Mouse (Mus musculus) erythroblast, embryonic 14.5 days (primary cell): ENCODE measurements around the gene Prn. TPM values are rescaled to one million over a fixed set of nuclear protein-coding genes. Genes with fewer than 3 reads are reported as not detected.

ENCODE experiments used
- H3K27me3 ChIP-seq: 2 replicates; pipeline ENCODE4 v1.6.1; 2012; ENCODE audit warnings: inconsistent platforms; ENCODE audit not compliant: control insufficient read depth
- H3K36me3 ChIP-seq: 2 replicates; pipeline ENCODE4 v1.6.1; 2012; ENCODE audit warnings: mild to moderate bottlenecking, inconsistent platforms; ENCODE audit not compliant: control insufficient read depth
- H3K4me1 ChIP-seq: 2 replicates; pipeline ENCODE4 v1.6.1; 2012; ENCODE audit warnings: inconsistent platforms; ENCODE audit not compliant: control insufficient read depth
- H3K4me3 ChIP-seq: replicated peaks from 2 replicates; pipeline ENCODE3; 2012; ENCODE audit warnings: moderate library complexity, mild to moderate bottlenecking, inconsistent platforms
- H3K9me3 ChIP-seq: 2 replicates; pipeline ENCODE4 v1.6.1; 2012; ENCODE audit warnings: low read length, inconsistent platforms, mixed read lengths; ENCODE audit not compliant: control insufficient read depth
- GATA1 ChIP-seq: IDR thresholded peaks from 2 replicates; pipeline ENCODE4 v1.6.1; 2012; ENCODE audit warnings: low read length, inconsistent platforms, mixed read lengths
- TAL1 ChIP-seq: IDR thresholded peaks from 3 replicates; pipeline ENCODE4 v1.6.1; 2012; ENCODE audit warnings: low read length, inconsistent platforms, mixed read lengths
- polyA plus RNA-seq: library from polyadenylated mRNA; stranded (reverse); fragments of >175 nt; gene quantifications from 2 replicates; pipeline ENCODE4 v1.2.3, GENCODE M21; 2012

Gene Prn
- polyA plus RNA-seq, 1 experiment, result not detected

GRCm38 (mm10) chr2:131932275-131932902 is 22.6 kb downstream of the Prn start:
- Histone ChIP-seq H3K4me1 (peaks cover 31% of the 10 kb centered on the region), H3K4me3 (no peak overlapping the region)

GRCm38 (mm10) chr2:131933013-131933412 is 23.3 kb downstream of the Prn start:
- Histone ChIP-seq H3K27me3 (no peaks in the 10 kb centered on the region), H3K9me3 (no peaks in the 10 kb centered on the region), H3K36me3 (peaks cover 61% of the 10 kb centered on the region), H3K4me1 (peaks cover 31% of the 10 kb centered on the region), H3K4me3 (no peak overlapping the region)
- TF ChIP-seq GATA1 (no peak), TAL1 (no peak)

More at GRCm38 (mm10) chr2:131932275-131932902, 22.6 kb downstream of the Prn start:
- Histone ChIP-seq H3K9me3 (no peaks in the 10 kb centered on the region), H3K27me3 (no peaks in the 10 kb centered on the region), H3K36me3 (peaks cover 58% of the 10 kb centered on the region)
- no peak for TF ChIP-seq TAL1
- no peak for TF ChIP-seq GATA1

DNA sequence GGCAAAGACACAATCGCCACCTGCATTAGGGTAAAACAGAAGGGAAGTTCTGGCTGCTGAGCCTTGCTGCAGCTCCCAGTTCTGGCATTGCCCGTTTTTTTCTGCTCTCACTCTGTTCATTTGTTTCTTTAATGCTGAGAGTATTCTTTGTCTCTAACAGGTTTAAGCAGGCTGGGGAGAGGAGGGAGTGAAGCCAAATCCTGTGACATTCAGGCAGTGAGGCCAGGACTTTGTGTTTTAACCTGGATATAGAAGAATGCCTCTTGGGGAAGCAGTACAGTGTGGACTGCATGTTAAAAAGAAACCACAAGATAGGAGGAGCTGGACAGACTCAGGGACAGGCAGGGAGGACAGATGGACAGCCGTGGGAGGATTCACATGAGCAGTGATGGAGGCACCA is 23.8 kb downstream of the Prn start:
- no peaks in the 10 kb centered on the region for H3K27me3 ChIP-seq
- H3K4me1 ChIP-seq, result peaks cover 31% of the 10 kb centered on the region
- peaks cover 67% of the 10 kb centered on the region for H3K36me3 ChIP-seq
- no peak overlapping the region for H3K4me3 ChIP-seq
- TF ChIP-seq TAL1, result no peak
- TF ChIP-seq GATA1, result no peak
- H3K9me3 ChIP-seq, result no peaks in the 10 kb centered on the region

DNA sequence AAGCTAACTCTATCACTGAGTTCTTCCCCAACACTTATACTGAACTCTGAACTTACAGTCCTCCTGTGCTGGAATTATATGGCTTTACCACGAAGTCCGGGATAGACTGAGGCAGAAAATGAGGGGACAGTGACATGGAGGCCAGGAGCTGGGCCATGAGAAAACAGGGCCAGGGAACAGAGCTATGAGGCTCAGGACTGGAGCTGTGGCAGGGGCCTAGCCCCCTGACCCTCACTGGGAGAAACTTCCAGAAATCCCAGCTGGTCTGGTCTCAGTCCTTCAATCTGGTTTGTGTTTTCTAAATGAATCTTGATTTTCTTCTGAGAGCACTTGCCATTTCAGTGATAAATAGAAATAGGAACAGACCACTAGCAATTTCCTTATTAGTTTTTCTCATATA is 24.5 kb downstream of the Prn start:
- Histone ChIP-seq H3K36me3 (peaks cover 71% of the 10 kb centered on the region), H3K27me3 (no peaks in the 10 kb centered on the region), H3K4me3 (no peak overlapping the region), H3K4me1 (peaks cover 33% of the 10 kb centered on the region), H3K9me3 (no peaks in the 10 kb centered on the region)
- TF ChIP-seq GATA1 (no peak), TAL1 (no peak)

GRCm38 (mm10) chr2:131935390-131936105 is 25.8 kb downstream of the Prn start:
- TF ChIP-seq TAL1 (no peak), GATA1 (no peak)
- H3K4me1 ChIP-seq, result peaks cover 46% of the 10 kb centered on the region
- no peak overlapping the region for H3K4me3 ChIP-seq
- H3K27me3 ChIP-seq, result no peaks in the 10 kb centered on the region
- H3K9me3 ChIP-seq, result no peaks in the 10 kb centered on the region
- peaks cover 71% of the 10 kb centered on the region for H3K36me3 ChIP-seq

DNA sequence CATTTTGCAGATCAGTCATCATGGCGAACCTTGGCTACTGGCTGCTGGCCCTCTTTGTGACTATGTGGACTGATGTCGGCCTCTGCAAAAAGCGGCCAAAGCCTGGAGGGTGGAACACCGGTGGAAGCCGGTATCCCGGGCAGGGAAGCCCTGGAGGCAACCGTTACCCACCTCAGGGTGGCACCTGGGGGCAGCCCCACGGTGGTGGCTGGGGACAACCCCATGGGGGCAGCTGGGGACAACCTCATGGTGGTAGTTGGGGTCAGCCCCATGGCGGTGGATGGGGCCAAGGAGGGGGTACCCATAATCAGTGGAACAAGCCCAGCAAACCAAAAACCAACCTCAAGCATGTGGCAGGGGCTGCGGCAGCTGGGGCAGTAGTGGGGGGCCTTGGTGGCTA is 26.7 kb downstream of the Prn start:
- H3K4me3 ChIP-seq, result no peak overlapping the region
- no peaks in the 10 kb centered on the region for H3K9me3 ChIP-seq
- peaks cover 65% of the 10 kb centered on the region for H3K36me3 ChIP-seq
- H3K27me3 ChIP-seq, result no peaks in the 10 kb centered on the region
- peaks cover 55% of the 10 kb centered on the region for H3K4me1 ChIP-seq
- TF ChIP-seq GATA1 (no peak), TAL1 (no peak)

GRCm38 (mm10) chr2:131939404-131940111 is 29.8 kb downstream of the Prn start:
- Histone ChIP-seq H3K36me3 (peaks cover 38% of the 10 kb centered on the region), H3K4me1 (peaks cover 37% of the 10 kb centered on the region), H3K4me3 (no peak overlapping the region), H3K27me3 (no peaks in the 10 kb centered on the region), H3K9me3 (no peaks in the 10 kb centered on the region)
- no peak for TF ChIP-seq GATA1

DNA sequence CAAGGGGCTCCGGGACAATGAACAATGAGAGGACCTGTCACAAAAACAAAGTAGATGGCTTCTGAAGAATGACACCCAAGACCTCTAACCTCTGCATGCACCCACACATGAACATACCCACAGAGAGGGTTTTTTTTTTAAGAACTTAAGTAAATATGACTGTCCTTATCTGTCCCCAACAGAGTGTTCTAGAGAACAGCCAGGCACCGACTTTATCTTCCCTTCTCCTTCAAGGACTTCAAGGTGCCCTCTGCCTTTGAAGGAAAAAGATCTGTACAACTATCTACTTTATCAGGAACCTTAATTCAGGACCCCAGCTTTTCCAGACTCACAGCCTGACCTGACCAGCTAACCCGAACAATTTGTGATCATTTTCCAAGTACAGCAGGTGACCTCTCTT is 30.7 kb downstream of the Prn start:
- H3K36me3 ChIP-seq, result peaks cover 30% of the 10 kb centered on the region
- H3K4me1 ChIP-seq, result peaks cover 34% of the 10 kb centered on the region
- no peak overlapping the region for H3K4me3 ChIP-seq
- no peaks in the 10 kb centered on the region for H3K9me3 ChIP-seq
- peaks cover 4% of the 10 kb centered on the region for H3K27me3 ChIP-seq
- peak; percentile 46; the same call in 1 of the 2 replicates for TF ChIP-seq GATA1
- TF ChIP-seq TAL1, result peak; percentile 58

GRCm38 (mm10) chr2:131941501-131941900 is 31.7 kb downstream of the Prn start:
- Histone ChIP-seq H3K27me3 (peaks cover 13% of the 10 kb centered on the region), H3K9me3 (no peaks in the 10 kb centered on the region), H3K4me1 (peaks cover 29% of the 10 kb centered on the region), H3K36me3 (peaks cover 21% of the 10 kb centered on the region), H3K4me3 (no peak overlapping the region)
- TF ChIP-seq GATA1, result no peak
- TF ChIP-seq TAL1, result no peak
